Mouse (Mus musculus) lung, postnatal 0 days (tissue): ENCODE data around the gene Cdkn1b.

ENCODE experiments used
- CTCF ChIP-seq: IDR thresholded peaks from 2 replicates; pipeline ENCODE4 v1.5.1; 2016; ENCODE audit warnings: antibody characterized with exemption, mild to moderate bottlenecking
- EP300 ChIP-seq: IDR thresholded peaks from 2 replicates; pipeline ENCODE4 v1.6.1; 2016; ENCODE audit warnings: antibody characterized with exemption, mild to moderate bottlenecking, control low read depth

DNA sequence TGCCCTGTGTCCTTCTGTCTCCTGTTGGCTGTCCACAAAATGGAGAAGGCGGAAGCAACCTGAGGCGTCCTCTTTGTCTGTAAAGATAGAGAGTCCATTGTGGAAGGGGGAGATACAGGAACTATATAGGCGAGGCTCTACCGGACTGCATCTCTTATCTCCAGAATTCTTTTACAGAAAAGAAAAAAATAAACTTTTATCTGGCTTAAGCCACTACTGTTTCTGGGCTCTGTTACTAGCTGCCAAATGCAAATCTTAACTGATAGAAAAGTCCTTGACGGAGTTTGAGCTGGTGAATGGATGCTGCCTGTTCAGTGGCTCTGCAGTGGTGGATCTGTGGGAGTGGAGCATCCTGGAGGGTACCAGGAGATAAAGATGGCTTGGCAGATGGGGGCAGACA, 31.2 kb downstream of the Cdkn1b start:
- TF ChIP-seq CTCF (no peak), EP300 (no peak)
